Mouse (Mus musculus) small intestine, adult 10 weeks (tissue): ENCODE data around the gene Hist1h2br. TPM values are rescaled to one million over a fixed set of nuclear protein-coding genes. Genes with fewer than 3 reads are reported as not detected.

Source experiments
- polyA plus RNA-seq: library from polyadenylated mRNA; stranded (reverse); fragments of 350-450 nt; fragmentation: Illumina TruSeq; extraction: RNeasy Lipid Tissue Mini Kit (QIAGEN cat#74804); gene quantifications from one replicate; pipeline ENCODE4 v1.2.3, GENCODE M21; 2014; ENCODE audit warnings: low replicate concordance

Hist1h2br gene
- 0.85 TPM for polyA plus RNA-seq

DNA sequence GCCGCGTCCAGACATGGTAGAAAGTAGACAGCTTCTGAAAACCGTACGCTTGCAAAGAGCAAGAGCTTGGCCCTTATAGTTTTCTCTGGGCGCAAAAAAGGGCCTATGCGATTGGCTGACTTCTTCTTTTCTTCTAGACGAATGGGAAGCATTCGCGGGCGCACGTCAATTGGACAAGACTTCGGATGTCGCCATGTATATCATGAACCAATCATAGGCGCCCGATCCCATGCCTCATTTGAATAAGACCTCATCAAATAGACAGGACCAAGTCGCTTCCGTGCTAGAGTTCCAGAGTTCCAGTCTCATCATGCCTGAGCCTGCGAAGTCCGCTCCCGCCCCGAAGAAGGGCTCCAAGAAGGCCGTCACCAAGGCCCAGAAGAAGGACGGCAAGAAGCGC, at the start of gene Hist1h2br, which contains the start of gene Hist1h2ap:
Hist1h2br (plus strand) TSS at position 283 of the 400 bp plus-strand sequence.
Hist1h2ap (minus strand) TSS at position 47 of the 400 bp plus-strand sequence.

GRCm38 (mm10) chr13:21786899-21787629, 46.5 kb upstream of the Hist1h2br start, which contains the start of the genes Hist1h2an and Hist1h2bp:
Gene Hist1h2an (minus strand): TSS chr13:21787218.
Gene Hist1h2bp (plus strand): TSS chr13:21787461.

DNA sequence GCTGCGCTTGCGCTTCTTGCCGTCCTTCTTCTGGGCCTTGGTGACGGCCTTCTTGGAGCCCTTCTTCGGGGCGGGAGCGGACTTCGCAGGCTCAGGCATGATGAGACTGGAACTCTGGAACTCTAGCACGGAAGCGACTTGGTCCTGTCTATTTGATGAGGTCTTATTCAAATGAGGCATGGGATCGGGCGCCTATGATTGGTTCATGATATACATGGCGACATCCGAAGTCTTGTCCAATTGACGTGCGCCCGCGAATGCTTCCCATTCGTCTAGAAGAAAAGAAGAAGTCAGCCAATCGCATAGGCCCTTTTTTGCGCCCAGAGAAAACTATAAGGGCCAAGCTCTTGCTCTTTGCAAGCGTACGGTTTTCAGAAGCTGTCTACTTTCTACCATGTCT, 23.5 kb upstream of the Hist1h2br start, which contains the start of the genes Hist1h2bq and Hist1h2ao:
Hist1h2bq (minus strand) TSS at position 125 of the 400 bp plus-strand sequence.
Hist1h2ao (plus strand) TSS at position 393 of the 400 bp plus-strand sequence.

GRCm38 (mm10) chr13:21811539-21811938, 22.0 kb upstream of the Hist1h2br start, which contains the start of gene Hist1h4m:
Gene Hist1h4m (plus strand): TSS chr13:21811746.

DNA sequence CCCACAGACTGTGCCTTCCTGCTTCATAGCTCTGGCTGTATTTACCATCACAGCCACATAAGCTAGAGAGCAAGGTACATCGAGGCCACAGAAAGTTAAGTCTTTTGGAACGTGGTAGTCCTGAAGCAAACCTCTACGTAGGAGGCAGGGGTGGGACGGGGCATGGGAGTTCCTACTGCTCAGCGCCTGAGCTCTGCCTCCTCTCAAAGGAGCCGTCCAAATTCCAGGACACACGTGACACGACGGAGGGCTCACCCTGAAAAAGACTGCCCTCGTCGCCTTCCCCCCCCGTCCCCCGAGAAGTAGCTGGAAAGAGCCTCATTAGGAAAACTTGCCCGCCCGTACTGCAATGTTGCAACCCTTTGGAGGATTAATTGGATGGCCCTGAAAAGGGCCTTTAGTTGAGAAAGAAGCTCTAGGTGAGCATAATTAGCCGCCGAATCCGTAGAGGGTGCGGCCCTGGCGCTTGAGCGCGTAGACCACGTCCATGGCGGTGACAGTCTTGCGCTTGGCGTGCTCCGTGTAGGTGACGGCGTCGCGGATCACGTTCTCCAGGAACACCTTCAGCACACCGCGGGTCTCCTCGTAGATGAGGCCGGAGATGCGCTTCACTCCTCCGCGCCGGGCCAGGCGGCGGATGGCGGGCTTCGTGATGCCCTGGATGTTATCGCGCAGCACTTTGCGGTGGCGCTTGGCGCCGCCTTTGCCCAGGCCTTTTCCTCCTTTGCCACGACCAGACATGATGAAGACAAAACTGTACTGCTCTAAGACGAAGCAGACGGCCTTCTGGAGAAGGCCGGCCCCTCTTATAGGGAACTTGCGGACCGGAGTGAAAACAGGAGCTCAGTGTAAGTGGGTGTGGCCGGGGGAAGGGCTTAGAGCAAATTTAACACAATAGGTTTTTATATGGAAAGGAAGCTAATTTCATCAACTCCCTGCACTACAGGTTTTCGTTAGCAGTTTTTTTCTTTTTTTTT, 1.8 kb upstream of the Hist1h2br start, which contains the start of gene Hist1h4n:
Hist1h4n (minus strand) TSS at position 779 of the 977 bp plus-strand sequence.

Other genes with a start within 250 kb of the Hist1h2br start
- not detected for gene Olfr1362, start 219.7 kb upstream of the Hist1h2br start, polyA plus RNA-seq
- gene Olfr11, start 191.2 kb upstream of the Hist1h2br start, polyA plus RNA-seq, result not detected
- not detected for gene Olfr1361, start 170.4 kb upstream of the Hist1h2br start, polyA plus RNA-seq
- not detected for gene Olfr1360, start 156.3 kb upstream of the Hist1h2br start, polyA plus RNA-seq
- not detected for gene Olfr1359, start 135.6 kb upstream of the Hist1h2br start, polyA plus RNA-seq
- not detected for gene Hist1h2bl, start 117.6 kb upstream of the Hist1h2br start, polyA plus RNA-seq
- gene Hist1h2ai, start 117.3 kb upstream of the Hist1h2br start, polyA plus RNA-seq, result not detected
- not detected for gene Hist1h3h, start 116.1 kb upstream of the Hist1h2br start, polyA plus RNA-seq
- gene Hist1h2bm, start 111.7 kb upstream of the Hist1h2br start, polyA plus RNA-seq, result not detected
- gene Hist1h4j, start 98.7 kb upstream of the Hist1h2br start, polyA plus RNA-seq, result 1.7 TPM
- gene Hist1h4k, start 83.2 kb upstream of the Hist1h2br start, polyA plus RNA-seq, result not detected
- not detected for gene Hist1h2ak, start 79.9 kb upstream of the Hist1h2br start, polyA plus RNA-seq
- gene Hist1h2bn, start 79.6 kb upstream of the Hist1h2br start, polyA plus RNA-seq, result not detected
- not detected for gene Hist1h1b, start 53.1 kb upstream of the Hist1h2br start, polyA plus RNA-seq
- gene Hist1h3i, start 50.4 kb upstream of the Hist1h2br start, polyA plus RNA-seq, result not detected
- not detected for gene Hist1h2an, start 46.5 kb upstream of the Hist1h2br start, polyA plus RNA-seq
- gene Hist1h2bp, start 46.3 kb upstream of the Hist1h2br start, polyA plus RNA-seq, result not detected
- 1.1 TPM for gene Hist1h2bq, start 23.5 kb upstream of the Hist1h2br start, polyA plus RNA-seq
- gene Hist1h2ao, start 23.3 kb upstream of the Hist1h2br start, polyA plus RNA-seq, result not detected
- not detected for gene Hist1h4m, start 22.0 kb upstream of the Hist1h2br start, polyA plus RNA-seq
- not detected for gene Hist1h4n, start 1.5 kb upstream of the Hist1h2br start, polyA plus RNA-seq
- gene Hist1h2ap, start 236 bp upstream of the Hist1h2br start, polyA plus RNA-seq, result not detected
- 0.93 TPM for gene Zfp184, start 111.4 kb downstream of the Hist1h2br start, polyA plus RNA-seq
- gene Pom121l2, start 147.5 kb downstream of the Hist1h2br start, polyA plus RNA-seq, result not detected
- 0.74 TPM for gene Prss16, start 176.0 kb downstream of the Hist1h2br start, polyA plus RNA-seq
- not detected for gene Hist1h2ah, start 201.8 kb downstream of the Hist1h2br start, polyA plus RNA-seq
- gene Hist1h2bk, start 202.1 kb downstream of the Hist1h2br start, polyA plus RNA-seq, result not detected
- gene Hist1h4i, start 207.6 kb downstream of the Hist1h2br start, polyA plus RNA-seq, result 2.1 TPM
- gene Hist1h2ag, start 209.2 kb downstream of the Hist1h2br start, polyA plus RNA-seq, result not detected
- gene Hist1h2bj, start 209.5 kb downstream of the Hist1h2br start, polyA plus RNA-seq, result not detected